Mouse (Mus musculus) granulocyte monocyte progenitor cell, adult 5-6 weeks (primary cell): ENCODE results near the gene Kl. TPM values are rescaled to one million over a fixed set of nuclear protein-coding genes. Genes with fewer than 3 reads are reported as not detected.

Experiments used
- ATAC-seq: replicated peaks from 2 replicates; pipeline ENCODE4 v1.8.0; 2016; ENCODE audit warnings: mild to moderate bottlenecking, moderate TSS enrichment, inconsistent platforms; ENCODE audit not compliant: poor library complexity, severe bottlenecking
- total RNA-seq, 2 experiments: library from RNA; stranded (forward) in 1 of 2; stranded (reverse) in 1 of 2; fragments of 200-712, 200-1000 nt in 1 of 2; fragments of >200 nt in 1 of 2; fragmentation: Nextera tagmentation in 1 of 2; gene quantifications; 2 replicates each; pipeline ENCODE4 v1.2.3; 2014 to 2017

Gene Kl
- total RNA-seq, 2 experiments from 2014 or later: not detected

GRCm38 (mm10) chr5:151024483-151024882 is 72.1 kb downstream of the Kl start:
- no peak for ATAC-seq

GRCm38 (mm10) chr5:151026069-151026468 is 73.7 kb downstream of the Kl start:
- ATAC-seq: no peak

GRCm38 (mm10) chr5:151027171-151027570 is 74.8 kb downstream of the Kl start:
- ATAC-seq: no peak

- no peak for ATAC-seq
These were observed 76.5 kb downstream of the Kl start for GRCm38 (mm10) chr5:151028906-151029305.

GRCm38 (mm10) chr5:151034715-151035512 is 82.5 kb downstream of the Kl start:
- ATAC-seq: no peak

- ATAC-seq: no peak
These were observed 85.5 kb downstream of the Kl start for GRCm38 (mm10) chr5:151037871-151038270.

GRCm38 (mm10) chr5:151042911-151043310 is 90.5 kb downstream of the Kl start:
- no peak for ATAC-seq
